Mouse (Mus musculus) liver, postnatal 0 days (tissue): Measurements from ENCODE around the gene Gm49336. TPM values are rescaled to one million over a fixed set of nuclear protein-coding genes. Genes with fewer than 3 reads are reported as not detected.

Experiments
- ATAC-seq: fragments of 200-750 bp; cut with Nextera tagmentation; 2 replicates; pipeline ENCODE4 v1.8.0; 2017; ENCODE audit warnings: mild to moderate bottlenecking, moderate library complexity
- DNase-seq: peaks from one replicate; pipeline ENCODE4 v3.0.0-alpha.2; 2016
- H3K27ac ChIP-seq: fragments of 300-500 bp; sonication (generic); 2 replicates; pipeline ENCODE4 v1.5.1; 2014; ENCODE audit warnings: antibody characterized with exemption, moderate library complexity, mild to moderate bottlenecking, low read depth
- H3K27me3 ChIP-seq: fragments of 300-500 bp; sonication (generic); 2 replicates; pipeline ENCODE4 v1.6.1; 2014; ENCODE audit warnings: low read length, control low read depth, mixed read lengths; ENCODE audit not compliant: insufficient read depth
- H3K36me3 ChIP-seq: fragments of 300-500 bp; sonication (generic); replicated peaks from 2 replicates; pipeline ENCODE4 v1.6.1; 2014; ENCODE audit warnings: mild to moderate bottlenecking, control low read depth, low read length, moderate library complexity, mixed read lengths; ENCODE audit not compliant: insufficient read depth
- H3K4me1 ChIP-seq: fragments of 300-500 bp; sonication (generic); 2 replicates; pipeline ENCODE4 v1.6.1; 2014; ENCODE audit warnings: antibody characterized with exemption, mild to moderate bottlenecking, control low read depth; ENCODE audit not compliant: insufficient read depth
- H3K4me2 ChIP-seq: fragments of 300-500 bp; sonication (generic); 2 replicates; pipeline ENCODE4 v1.6.1; 2014; ENCODE audit warnings: low read depth, mild to moderate bottlenecking, low read length, moderate library complexity, mixed read lengths
- H3K4me3 ChIP-seq: fragments of 300-500 bp; sonication (generic); 2 replicates; pipeline ENCODE4 v1.5.1; 2014; ENCODE audit warnings: low read depth, low read length
- H3K9ac ChIP-seq: fragments of 300-500 bp; sonication (generic); replicated peaks from 2 replicates; pipeline ENCODE4 v1.6.1; 2014; ENCODE audit warnings: mild to moderate bottlenecking, moderate library complexity
- H3K9me3 ChIP-seq: fragments of 300-500 bp; sonication (generic); 2 replicates; pipeline ENCODE4 v1.6.1; 2016; ENCODE audit warnings: mild to moderate bottlenecking, control low read depth, low read length, mixed read lengths
- CTCF ChIP-seq: sonication (generic); IDR thresholded peaks from 2 replicates; pipeline ENCODE4 v1.5.1; 2016; ENCODE audit warnings: antibody characterized with exemption, low read depth
- EP300 ChIP-seq: IDR thresholded peaks from 2 replicates; pipeline ENCODE4 v1.6.1; 2016; ENCODE audit warnings: antibody characterized with exemption, low read depth, mild to moderate bottlenecking
- WGBS: fragments of 180-500 bp; shearing (Covaris S2); extraction: QIAGEN DNeasy Blood & Tissue Kit; methylation state at CpG from one replicate; pipeline ENCODE4 v1.1.7; 2014; ENCODE audit not compliant: insufficient replicate concordance; 5-methylcytosine and 5-hydroxymethylcytosine counted together
- polyA plus RNA-seq: library from polyadenylated mRNA; unstranded; fragments of >200 nt; fragmentation: Nextera tagmentation; extraction: Ambion mirVana; gene quantifications from 2 replicates; pipeline ENCODE4 v1.2.1, GENCODE M21; 2015

The Gm49336 gene
- polyA plus RNA-seq, 1 experiment from 2014 or later: 13.2 TPM

DNA sequence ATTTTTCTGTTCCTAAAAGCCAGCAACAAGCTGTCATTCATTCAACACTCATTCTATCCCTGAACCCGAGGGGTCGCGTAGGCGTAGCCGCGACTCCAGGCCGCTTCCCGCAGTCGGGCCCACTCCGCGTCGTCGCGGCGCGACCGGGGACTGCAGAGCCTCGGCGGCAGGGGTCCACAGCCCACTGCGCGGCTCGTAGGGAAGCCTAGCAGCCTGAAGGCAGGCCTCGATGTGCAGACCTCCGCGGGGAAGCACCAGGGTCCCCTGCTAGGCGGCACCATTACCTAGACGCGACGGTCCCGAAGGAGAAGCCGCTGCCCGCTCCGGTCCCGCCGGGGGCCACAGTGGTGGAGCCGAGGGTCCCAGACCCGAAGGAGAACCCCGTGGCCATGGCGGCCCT is 428 bp downstream of the Gm49336 start:
- Histone ChIP-seq H3K9ac (peak overlapping the region; percentile 99), H3K4me1 (peaks cover 12% of the 10 kb centered on the region), H3K4me3 (peak overlapping the region; percentile 90), H3K27ac (peak overlapping the region; percentile 91), H3K27me3 (no peaks in the 10 kb centered on the region), H3K4me2 (peak overlapping the region; percentile 86), H3K36me3 (no peaks in the 10 kb centered on the region), H3K9me3 (no peaks in the 10 kb centered on the region)
- no peak for TF ChIP-seq EP300
- no peak for TF ChIP-seq CTCF
- DNase-seq: no peak
- peak; percentile 48 for ATAC-seq
- WGBS: 0% methylated on average over 35 of the region's 39 CpGs

DNA sequence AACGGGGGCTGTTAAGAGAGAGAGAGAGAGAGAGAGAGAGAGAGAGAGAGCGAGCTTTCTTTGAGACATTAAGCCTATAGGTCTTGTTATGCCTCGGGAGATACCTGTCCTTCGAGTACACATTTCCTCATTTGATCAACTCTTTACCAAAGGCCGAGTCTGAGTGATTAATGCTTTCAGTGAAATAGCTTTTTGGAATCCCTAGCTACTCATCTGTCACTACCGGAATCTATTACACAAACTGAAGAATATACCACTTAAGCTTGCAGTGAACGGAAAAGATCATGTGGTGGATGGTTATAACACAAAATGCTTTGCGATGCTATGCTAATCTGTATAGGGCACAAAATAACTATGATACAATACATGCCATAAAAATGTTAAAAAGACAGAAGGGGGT is 941 bp downstream of the Gm49336 start:
- WGBS: 4% methylated on average over 8 of the region's 8 CpGs
- no peak for DNase-seq
- Histone ChIP-seq H3K9me3 (no peaks in the 10 kb centered on the region), H3K36me3 (0 out of 2 replicates have a peak, but pooled peaks cover 2% of the 10 kb centered on the region), H3K4me3 (peak overlapping the region; percentile 90), H3K9ac (peak overlapping the region; percentile 99), H3K4me1 (peaks cover 12% of the 10 kb centered on the region), H3K4me2 (peak overlapping the region; percentile 86), H3K27me3 (no peaks in the 10 kb centered on the region), H3K27ac (peak overlapping the region; percentile 91)
- no peak for ATAC-seq
- TF ChIP-seq EP300 (no peak), CTCF (no peak)

DNA sequence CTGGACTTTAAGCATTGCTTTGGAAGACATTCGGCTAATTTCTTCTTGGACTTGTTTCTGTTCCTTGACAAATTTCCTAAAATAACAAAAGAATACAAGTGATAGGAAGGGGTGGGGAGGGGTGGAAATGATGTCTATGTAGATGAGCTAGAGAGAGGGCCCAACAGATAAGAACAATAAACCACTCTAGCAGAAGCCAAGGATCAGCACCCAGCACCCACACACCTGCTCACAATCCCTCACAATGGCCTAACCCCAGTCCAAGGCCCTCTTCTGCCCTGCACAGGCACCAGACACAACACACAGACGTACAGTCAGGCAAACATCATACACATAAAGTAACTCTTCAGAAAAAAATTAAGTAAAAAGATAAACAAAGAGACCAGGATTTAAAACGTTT is 12.8 kb downstream of the Gm49336 start:
- H3K27me3 ChIP-seq: no peaks in the 10 kb centered on the region
- TF ChIP-seq CTCF (no peak), EP300 (no peak)
- H3K36me3 ChIP-seq: peaks cover 60% of the 10 kb centered on the region
- no peak overlapping the region for H3K4me3 ChIP-seq
- DNase-seq (no peak), ATAC-seq (no peak)
- no peaks in the 10 kb centered on the region for H3K4me1 ChIP-seq
- no peak overlapping the region for H3K4me2 ChIP-seq
- H3K27ac ChIP-seq: no peak overlapping the region
- H3K9ac ChIP-seq: no peak overlapping the region
- no peaks in the 10 kb centered on the region for H3K9me3 ChIP-seq
- 75% methylated on average over 3 of the region's 3 CpGs for WGBS

DNA sequence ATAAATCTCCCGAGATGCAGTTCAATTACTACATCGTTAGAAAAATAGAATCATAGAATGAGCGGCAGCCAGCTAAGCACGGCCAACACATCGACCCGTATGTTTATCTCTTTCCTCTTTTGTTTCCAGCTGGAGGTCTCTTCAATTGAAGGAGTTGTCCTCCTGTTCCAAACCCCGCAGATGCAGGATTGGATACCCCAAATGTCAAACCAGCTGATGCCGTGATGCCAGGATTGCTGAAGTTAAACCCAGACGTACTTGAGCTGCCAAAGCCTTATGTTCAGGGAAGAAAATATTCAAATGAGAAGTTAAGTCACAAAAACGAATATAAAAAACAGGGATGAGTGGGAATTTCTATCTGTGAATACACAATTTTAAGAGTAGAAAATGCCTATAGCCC is 31.4 kb downstream of the Gm49336 start:
- no peak for ATAC-seq
- Histone ChIP-seq H3K4me3 (no peak overlapping the region), H3K36me3 (peaks cover 22% of the 10 kb centered on the region), H3K9me3 (no peaks in the 10 kb centered on the region), H3K4me1 (no peaks in the 10 kb centered on the region), H3K27ac (no peak overlapping the region), H3K27me3 (no peaks in the 10 kb centered on the region), H3K9ac (no peak overlapping the region), H3K4me2 (no peak overlapping the region)
- DNase-seq: no peak
- TF ChIP-seq CTCF (no peak), EP300 (no peak)
- WGBS: 83% methylated on average over 10 of the region's 10 CpGs

DNA sequence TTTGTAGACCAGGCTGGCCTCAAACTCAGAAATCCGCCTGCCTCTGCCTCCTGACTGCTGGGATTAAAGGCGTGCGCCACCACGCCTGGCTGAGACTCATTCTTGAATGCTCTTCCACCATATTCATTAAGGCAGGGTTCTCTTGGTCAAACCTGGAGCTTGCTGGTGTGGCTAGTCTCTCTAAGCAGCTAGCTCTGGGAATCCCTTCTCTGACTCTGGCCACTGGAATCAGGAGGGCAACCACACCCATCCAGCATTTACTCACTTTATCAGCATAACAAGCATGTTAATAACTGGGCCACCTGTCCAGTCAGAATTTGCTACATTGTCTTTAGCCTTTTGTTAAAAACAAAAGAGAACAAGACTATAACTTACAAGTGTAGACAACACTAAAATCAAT is 33.7 kb downstream of the Gm49336 start:
- TF ChIP-seq CTCF (no peak), EP300 (no peak)
- no peaks in the 10 kb centered on the region for H3K9me3 ChIP-seq
- DNase-seq: no peak
- H3K36me3 ChIP-seq: peaks cover 17% of the 10 kb centered on the region
- H3K4me3 ChIP-seq: no peak overlapping the region
- H3K9ac ChIP-seq: no peak overlapping the region
- no peaks in the 10 kb centered on the region for H3K4me1 ChIP-seq
- no peak for ATAC-seq
- 84% methylated on average over 4 of the region's 4 CpGs for WGBS
- H3K4me2 ChIP-seq: no peak overlapping the region
- no peak overlapping the region for H3K27ac ChIP-seq
- no peaks in the 10 kb centered on the region for H3K27me3 ChIP-seq

DNA sequence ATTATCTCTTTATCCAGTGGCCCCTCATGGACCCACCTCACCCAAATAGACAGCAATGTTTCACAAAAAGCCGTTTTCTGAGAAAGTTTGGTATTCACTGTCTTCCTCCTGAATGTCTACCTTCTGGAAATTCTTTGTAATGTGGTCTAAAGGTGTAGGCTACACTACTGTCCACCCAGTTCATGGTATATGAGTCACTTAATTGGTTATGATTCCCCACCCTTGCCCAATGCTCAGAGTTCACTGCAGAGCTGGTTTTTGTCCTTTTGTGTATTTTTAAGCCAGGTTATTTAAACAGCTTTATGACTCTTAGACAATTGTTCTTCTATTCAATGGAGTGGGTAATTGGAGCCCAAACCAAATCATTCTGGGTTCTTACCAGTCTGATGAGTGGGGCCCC is 35.2 kb downstream of the Gm49336 start:
- no peak for TF ChIP-seq CTCF
- no peak for TF ChIP-seq EP300
- Histone ChIP-seq H3K4me2 (no peak overlapping the region), H3K4me3 (no peak overlapping the region), H3K9ac (no peak overlapping the region), H3K36me3 (peaks cover 12% of the 10 kb centered on the region), H3K27me3 (no peaks in the 10 kb centered on the region), H3K4me1 (no peaks in the 10 kb centered on the region), H3K9me3 (no peaks in the 10 kb centered on the region), H3K27ac (no peak overlapping the region)
- ATAC-seq (no peak), DNase-seq (no peak)
- 90% methylated on average over 1 of the region's 1 CpGs for WGBS

DNA sequence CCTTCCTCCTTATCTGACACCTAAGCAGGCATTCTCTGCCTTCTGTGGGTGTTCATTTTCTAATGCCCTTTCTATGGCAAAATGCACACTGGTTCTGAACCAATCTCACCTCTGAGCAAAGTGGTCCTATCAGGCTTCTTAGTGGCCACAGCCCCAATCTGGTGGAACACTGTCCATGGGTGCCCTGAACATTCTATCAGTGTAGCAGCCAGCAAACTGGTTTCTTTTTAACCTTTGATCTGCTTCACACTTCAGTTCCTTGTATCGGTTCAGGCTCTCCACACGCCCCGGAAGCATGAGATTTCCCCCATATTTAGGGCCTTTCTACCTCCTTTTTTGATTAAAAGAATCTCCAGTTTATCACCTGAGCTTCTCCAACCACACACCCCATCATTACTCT is 36.3 kb downstream of the Gm49336 start:
- H3K9me3 ChIP-seq: no peaks in the 10 kb centered on the region
- H3K27ac ChIP-seq: no peak overlapping the region
- 82% methylated on average over 3 of the region's 3 CpGs for WGBS
- no peak overlapping the region for H3K4me3 ChIP-seq
- ATAC-seq: no peak
- no peak for TF ChIP-seq EP300
- TF ChIP-seq CTCF: no peak
- DNase-seq: no peak
- peaks cover 6% of the 10 kb centered on the region for H3K36me3 ChIP-seq
- H3K4me2 ChIP-seq: no peak overlapping the region
- H3K9ac ChIP-seq: no peak overlapping the region
- no peaks in the 10 kb centered on the region for H3K4me1 ChIP-seq
- H3K27me3 ChIP-seq: no peaks in the 10 kb centered on the region
